Mouse (Mus musculus): Measurements from ENCODE around the gene Nrcam.
"Not testable (repeated sequence)": the region's sequence is repeated elsewhere in the genome, so short reads cannot be mapped to it uniquely, and the experiment has no call there.

Gene Nrcam

DNA sequence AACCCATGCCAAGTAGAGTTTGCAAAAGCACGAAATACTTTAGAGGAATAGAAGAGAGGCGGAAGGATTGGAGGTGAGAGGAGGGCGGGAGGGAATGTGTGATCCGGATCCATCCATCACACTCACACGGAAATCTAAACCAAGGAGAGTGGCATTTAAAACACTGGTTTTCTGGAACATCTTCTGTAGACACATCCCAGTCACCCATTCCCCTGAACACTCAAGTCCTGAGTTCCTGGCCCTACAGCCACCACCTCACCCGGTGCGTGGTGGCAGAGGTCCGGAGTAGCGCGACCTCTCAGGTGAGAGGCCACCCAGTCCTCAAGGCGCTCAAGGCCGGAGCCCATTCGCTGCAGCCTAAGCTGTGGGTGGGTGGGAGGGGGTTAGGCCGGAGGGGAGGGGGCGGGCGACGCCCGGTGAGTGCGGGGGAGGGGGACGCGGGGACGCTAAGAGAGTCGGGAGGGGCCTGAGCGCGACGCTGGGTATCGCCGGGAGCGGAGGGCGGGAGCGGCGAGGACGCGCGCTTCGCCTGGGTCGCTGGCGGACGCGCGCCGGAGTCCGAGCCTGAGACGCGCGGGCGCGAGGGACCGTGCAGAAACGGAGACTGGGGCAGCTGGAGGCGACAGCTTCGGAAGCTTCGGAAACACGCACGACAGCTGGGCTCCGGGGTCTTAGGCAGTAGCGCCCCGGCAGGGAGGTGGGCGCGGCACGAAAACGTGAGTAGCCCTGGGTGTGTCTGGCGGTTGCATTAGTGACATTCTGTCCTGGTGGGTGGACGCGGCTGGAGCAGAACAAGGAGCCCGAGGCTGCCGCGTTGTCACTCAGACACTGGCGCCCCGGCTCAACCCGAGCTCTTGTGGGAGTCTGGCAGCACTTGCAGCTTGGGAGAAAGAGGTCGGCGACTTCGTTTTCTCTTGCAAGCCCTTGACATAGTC lies at the start of gene Nrcam:
TSS of gene Nrcam (plus strand) at position 505 of the 935 bp plus-strand sequence.
- DNase-seq (ENCODE audit: low spot score in 2 of 2): peak; percentile 6 to 18

DNA sequence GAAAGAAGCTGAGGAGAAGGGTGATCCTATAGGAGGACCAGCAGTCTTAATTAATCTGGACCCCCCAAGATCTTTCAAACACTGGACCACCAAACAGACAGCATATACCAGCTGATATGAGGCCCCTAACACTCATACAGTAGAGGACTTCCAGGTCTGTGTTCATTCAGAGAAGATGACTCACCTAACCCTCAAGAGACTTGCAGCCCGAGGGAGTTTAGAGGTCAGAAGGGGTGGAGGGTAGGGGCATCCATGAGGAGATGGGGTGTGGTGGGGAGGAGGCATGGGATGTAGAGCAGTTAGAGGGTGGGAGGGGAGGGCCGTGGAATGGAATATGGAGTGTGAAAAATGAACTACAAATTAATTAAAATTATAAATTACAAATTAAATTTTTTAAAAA lies 48.5 kb upstream of the Nrcam start:
- not testable (repeated sequence) for DNase-seq (ENCODE audit: low spot score in 2 of 2)

DNA sequence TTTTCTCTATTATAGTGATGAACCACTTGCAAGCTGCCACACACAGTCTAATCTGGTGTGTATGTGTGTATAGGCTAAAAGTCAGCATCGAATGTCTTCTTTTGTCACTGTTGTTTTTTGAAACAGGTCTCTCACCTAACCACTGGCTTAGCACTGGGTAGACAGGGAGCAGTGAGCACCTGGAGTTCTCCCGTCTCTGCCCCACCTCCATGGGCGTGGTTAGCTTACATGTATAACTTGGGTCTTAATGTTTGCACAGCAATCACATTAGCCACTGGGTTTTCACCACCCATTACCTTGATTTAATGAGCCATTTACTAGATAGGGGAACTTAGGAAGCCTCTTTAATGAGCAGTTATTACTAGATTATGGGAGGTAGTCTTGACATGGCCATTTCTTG lies 47.2 kb upstream of the Nrcam start:
- DNase-seq (ENCODE audit: low spot score in 2 of 2): no peak

DNA sequence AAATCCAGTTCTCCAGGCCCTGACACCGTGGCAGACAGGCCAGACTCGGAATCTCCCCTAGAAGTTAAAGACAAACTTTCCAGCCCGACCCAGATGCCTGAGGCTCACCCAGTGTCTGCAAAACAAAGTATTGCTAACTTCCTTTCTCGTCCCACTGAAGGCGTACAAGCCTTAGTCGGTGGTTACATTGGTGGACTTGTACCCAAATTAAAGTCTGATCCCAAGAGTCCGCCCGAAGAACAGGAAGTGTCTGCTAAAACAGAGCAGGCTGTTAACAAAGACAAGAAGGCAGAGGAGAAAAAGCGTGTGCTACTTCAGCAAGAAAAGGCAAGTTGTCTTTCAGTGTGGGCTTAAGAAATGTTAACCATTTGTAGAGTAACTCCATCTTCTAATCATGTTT lies 45.3 kb upstream of the Nrcam start:
- no peak for DNase-seq (ENCODE audit: low spot score in 2 of 2)

DNA sequence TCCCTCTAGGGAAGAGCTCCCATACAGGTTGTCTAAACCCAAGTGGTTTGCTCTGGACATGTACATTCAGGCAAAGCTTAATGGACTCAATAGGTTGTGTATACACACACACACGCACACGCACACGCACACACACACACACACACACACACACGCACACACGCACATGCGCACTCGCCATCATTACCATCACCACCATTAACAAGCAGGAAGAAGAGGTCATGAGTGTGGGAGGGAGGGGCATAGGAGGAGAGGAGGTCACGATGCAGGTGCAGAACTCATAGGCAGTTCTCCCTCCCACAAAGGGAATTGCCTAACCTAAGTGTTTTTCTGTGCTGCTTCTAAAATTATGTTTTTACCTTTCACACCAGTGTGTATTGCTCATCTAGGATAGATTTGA lies 41.7 kb upstream of the Nrcam start:
- DNase-seq (ENCODE audit: low spot score in 2 of 2): no peak

DNA sequence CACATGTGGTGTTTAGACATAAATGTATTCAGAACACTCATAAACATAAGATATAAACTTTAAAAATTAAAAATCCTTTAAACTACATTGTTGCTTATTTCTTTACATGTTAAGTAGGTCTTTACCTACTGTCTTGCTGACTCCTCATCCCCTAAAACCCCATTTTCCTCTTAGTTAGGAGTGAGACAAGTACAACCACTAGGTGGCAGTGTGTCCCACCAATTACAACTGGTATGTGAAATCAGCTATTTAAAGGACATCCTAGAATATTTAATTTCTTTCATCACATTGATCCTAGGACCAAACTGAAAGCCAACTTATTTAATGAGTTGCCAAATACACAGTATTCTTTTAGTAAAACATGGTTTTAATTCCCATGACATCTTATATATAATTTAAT lies 36.4 kb upstream of the Nrcam start:
- peak in 1 of 2 experiments; percentile 9 for DNase-seq (ENCODE audit: low spot score in 2 of 2)

DNA sequence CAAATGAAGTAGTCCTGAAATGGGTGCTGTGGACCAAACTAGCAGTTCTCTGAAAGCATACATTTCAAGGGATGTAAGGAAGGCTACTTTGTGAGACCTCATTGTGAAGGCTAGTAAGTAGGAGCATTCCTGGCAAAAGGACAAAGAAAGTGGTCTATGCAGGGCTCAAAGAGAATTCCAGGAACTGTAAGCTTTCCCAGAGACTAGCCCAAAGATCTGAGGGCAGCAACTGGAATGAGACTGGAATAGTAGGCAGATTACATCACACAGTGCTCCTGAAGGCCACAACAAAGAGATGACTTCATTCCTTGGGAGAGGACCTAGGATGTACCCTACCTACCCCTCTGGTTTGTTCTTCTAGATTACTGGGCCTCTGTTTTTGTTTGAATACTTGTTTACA lies 27.9 kb upstream of the Nrcam start:
- DNase-seq (ENCODE audit: low spot score in 2 of 2): no peak

DNA sequence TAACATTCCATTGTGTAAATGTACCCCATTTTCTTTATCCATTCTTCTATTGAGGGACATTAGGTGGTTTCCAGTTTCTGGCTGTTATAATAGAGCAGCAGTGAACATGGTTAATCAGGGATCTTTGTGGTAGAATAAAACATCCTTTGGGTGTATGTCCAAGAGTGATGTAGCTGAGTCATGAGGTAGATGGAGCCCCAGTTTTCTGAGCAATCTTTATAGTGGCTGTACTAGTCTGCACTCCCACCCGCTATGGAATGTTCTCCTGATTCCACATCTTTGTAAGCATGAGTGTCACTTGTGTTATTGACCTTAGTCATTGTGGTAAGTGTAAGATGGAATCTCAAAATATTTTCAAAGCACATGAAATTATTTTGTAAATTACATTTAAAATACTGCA lies 24.7 kb upstream of the Nrcam start:
- DNase-seq (ENCODE audit: low spot score in 2 of 2): no peak

DNA sequence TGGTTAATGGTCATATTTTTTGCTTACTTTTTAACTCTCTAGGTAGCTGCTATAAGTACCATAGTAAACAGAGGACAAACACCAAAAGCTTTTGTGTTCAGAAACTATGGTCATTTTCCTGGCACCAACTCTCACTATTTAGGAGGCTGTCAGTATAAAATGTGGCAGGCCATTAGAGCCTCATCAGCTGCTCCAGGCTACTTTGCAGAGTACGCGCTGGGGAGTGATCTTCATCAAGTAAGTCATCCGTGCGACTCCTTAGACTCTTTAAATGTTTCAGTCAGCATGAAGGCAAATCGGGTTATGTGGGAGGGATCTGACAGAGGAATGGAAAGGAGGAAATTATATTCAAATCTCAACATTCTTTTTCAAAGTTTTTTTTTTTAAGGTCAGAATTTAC lies 23.8 kb upstream of the Nrcam start:
- no peak for DNase-seq (ENCODE audit: low spot score in 2 of 2)

DNA sequence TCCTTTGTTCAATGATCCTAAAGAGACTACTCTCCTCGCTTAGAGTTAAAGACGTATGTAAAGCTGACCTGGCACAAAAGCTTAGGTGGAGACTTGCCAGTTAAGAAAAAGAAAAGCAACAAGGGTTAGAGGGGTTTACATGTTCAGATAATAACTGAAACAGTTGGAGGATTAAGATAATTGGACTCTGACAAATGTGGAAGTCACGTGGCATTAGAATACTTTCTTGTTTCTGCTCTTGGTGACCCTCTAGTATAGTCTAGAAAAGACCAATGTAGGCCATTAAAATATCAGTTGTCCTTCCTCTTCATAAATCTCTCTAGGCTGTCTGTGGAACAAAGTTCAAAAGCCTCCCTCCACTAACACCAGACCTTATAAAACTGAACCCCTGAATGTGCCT lies 20.5 kb upstream of the Nrcam start:
- no peak for DNase-seq (ENCODE audit: low spot score in 2 of 2)

DNA sequence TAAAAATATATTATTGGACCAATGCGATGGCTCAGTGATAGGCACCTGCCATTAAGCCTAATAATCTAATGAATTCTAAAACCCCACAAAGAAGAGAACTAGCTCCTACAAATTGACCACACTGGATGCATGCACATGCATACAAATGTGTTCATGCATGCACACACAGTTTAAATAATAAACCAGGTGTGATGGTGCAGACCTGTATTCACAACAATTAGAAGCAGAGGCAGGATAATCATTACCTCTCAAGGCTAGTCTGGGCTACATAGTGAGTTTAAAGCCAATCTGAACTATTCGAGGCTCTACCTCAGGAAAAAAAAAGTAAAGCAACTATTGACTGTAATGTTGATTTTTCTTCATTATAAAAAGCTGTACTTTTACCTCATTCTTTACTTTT lies 13.5 kb upstream of the Nrcam start:
- DNase-seq (ENCODE audit: low spot score in 2 of 2): no peak

DNA sequence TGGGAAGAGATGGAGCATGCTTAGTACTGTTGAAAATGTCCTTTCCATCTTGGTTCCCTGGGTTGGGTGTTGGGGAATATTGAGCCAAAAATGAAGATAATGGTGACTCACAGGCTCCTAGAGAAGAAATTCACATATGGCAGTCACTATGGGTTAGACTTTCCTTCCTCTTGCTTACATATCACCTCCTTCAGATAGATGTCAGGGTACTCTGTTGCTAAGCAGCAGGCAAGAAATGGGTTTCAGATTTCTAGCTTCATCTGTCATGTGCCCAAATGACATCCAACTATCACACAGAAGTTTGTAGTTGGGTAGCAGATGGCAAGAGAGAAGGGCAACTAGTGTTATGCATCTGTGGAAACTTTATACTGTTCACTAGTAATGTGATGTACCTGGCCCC lies 3.6 kb upstream of the Nrcam start:
- DNase-seq (ENCODE audit: low spot score in 2 of 2): no peak

DNA sequence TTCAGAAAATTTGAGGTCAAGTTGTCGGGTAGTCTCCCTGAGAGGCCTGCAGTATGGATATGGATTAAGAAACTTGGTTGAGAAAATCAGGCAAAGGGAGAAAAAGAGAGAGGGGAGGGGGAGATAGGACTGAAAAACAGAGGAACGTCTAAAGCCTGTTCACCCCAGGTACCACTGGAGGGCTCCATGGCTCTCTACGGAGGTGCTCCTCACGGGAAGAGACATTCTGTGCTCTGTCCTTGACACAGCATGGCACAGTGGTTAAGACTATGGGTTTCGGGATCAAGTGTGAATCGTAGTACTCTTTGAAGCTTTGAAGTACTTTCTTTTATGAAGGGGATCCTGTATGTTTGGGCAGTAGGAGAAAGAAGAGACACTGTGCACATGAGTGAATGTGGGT lies 1.2 kb upstream of the Nrcam start:
- DNase-seq (ENCODE audit: low spot score in 2 of 2): no peak

DNA sequence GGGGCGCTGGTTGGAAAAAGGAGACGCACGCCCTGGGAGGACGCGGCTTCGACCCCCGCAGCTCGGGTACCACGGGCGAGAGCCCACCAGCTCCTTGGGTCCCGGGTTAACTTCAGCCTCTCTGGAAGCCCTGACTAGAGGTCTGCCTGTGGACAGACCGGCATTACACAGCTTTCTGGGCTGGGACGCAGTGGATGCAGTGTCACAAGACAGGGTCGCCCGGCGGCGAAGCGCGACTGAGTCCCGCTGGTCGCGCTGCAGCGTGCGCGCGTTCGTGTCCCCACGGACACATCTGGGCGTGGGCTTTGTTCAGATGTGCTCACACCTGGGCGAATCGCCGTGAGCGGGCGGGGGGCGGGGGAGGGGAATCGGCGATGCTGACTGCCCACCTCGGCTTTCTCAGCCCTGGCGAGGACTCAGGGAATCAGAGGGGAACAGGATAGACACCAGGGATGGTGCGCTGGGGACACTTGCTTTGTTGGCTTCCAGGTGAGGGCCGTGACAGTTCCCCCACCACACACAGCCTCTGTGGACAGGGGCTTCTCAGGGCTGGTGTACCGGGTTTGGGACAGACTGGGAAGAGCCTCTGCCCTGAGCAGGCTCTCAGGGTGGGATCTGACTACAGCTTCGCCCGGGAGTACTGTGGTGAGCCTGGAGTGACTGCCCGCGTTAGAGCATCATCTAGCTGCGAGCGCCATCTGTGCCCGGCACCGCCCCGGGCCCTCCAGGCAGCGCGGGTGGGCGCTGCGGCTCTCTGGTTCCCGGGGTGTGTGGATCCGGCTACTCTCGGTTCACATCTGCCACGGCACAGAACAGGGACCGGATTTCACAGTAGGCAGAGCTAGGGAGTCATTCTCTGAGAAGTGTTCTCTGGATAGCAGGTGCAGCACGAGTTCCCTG lies 881 bp downstream of the Nrcam start:
- no peak for DNase-seq (ENCODE audit: low spot score in 2 of 2)

DNA sequence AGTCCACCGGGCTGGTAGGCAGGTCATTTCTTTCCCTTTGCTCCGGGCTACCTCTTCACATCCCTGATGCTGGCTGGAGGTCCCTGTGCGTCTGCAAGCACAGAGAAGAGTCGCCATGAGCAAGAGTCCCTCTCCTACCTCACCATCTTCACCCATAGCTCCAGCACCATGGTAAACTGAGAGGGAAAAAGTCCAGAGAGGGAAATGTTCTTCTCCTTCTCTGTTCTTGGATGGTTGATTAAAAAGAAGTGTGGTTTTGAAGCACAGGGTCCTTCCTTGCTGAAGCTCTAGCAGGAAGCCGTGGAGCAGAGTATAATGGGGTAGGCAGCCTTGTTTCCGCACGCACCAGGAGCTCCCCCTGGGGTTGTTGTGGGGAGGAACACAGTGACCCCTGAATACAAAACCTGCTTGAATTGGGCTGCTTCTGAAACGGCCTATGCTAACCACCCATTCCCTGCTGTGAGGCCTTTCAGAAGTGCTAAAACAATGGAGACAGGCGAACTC lies 1.6 kb downstream of the Nrcam start:
- no peak for DNase-seq (ENCODE audit: low spot score in 2 of 2)

DNA sequence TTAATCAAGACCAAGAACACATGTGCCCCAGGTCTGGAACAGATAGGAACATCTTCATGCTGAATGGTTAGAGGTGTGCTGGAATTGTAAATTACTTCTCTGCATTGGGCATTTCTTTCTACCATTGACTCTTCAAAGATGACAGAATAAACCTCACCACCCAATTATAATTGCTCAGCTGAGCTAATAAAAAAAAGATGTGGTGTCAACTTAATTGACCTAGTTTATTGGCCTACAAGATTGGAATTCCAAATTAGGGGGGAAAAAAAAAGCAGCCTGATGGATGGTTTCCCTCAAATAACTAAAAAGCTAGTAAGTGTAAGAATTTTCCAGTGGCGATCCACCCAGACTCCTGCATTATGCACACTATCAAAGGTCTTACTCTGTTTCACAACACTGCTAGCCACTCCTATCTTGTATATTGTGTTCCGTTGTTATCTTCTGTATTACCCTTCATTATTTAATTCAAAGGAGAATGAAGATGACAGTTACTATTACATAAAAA lies 8.5 kb downstream of the Nrcam start:
- DNase-seq (ENCODE audit: low spot score in 2 of 2): no peak

DNA sequence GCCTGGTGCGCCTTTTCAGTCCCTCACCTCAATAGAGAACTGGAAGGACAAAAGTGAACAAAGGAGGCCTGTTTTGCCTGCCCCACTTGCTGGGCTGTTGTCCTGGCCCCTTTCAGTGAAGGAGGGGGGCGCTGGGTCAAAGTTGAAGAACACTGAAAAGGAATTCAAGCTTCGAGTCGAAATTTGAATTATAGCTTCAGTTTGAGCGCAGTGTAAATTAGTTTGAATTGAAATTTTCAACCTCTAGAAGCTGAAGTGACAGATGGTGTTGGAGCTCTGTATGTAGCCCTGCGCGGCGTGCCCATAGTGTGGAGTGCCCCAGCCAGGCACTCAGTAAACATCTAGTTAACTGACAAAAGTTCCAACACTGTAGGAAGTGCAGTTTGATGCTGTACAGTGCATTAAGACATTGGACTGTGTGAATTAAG lies 9.5 kb downstream of the Nrcam start:
- DNase-seq (ENCODE audit: low spot score in 2 of 2): no peak

DNA sequence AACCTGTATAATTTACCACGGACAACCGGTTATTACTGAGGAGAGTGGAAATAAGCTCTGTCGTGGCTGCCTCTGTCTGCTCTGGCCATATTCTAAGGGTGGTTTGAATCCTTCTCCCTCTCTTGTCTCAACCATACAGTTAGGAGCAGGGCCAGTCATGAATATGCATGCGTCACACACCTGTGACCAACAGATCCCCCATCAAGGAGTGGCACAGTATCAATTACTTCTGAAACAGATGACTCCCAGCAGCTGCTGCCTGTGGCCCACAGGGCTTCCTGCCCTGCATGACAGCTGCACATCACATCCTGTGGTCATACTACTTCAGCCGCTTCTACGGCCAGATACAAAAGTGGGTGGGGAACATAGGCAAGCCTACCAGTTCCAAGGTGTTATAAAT lies 15.4 kb downstream of the Nrcam start:
- no peak for DNase-seq (ENCODE audit: low spot score in 2 of 2)

DNA sequence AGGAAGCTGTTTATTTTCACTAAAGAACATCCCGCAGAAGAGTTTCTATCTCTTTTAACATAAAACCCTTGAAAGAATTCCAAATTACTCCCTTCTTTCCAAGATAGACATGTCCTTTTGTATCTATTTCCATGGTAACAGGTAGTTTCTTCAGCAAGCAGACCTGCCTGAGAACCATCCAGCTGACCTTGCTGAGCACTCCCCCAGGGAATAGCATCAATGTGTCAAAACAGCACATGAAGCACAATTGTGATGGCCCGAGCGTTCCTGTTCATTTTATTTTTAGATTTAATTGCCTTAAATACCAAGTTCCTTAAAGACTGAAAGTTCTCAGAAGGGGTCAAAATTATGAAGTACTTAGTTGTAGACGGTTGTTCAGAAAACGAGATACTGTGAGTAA lies 16.6 kb downstream of the Nrcam start:
- DNase-seq (ENCODE audit: low spot score in 2 of 2): no peak

DNA sequence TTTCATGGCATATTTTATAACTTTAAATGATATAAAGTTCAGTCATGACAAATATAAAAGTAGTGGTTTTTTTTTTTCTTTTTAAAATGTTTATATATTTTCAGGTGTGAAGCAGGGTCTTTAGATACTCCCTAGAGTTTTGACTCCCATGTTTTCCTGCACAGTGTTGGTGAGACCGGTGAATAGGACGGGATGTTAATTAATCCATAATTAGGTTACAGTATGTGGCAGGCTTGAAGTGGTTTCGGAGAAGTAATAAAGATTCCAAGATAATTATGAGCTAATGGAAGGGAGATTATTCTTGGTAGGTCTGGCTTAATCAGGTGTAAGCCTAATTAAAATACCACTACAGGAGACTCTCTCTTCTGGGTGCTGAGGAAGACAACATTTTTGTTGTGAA lies 17.5 kb downstream of the Nrcam start:
- no peak for DNase-seq (ENCODE audit: low spot score in 2 of 2)

DNA sequence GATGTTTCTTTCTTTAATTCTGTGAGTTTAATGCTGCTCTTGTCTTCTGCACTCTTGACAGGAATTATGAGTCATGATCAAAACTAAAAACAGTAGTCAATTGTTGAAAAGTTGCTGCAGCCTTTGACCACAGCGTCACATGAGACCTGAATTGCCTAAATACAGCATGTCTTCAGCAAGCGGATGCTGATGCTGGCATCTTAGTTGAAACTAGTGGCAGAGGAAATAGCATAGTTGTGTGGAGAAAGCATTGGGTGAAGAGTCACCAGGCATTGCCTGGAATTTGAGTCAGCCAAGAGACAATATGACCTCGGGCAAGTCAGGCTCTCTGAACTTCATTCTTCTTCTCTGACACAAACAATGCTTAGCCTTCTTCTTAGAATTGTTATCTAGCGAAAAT lies 26.4 kb downstream of the Nrcam start:
- DNase-seq (ENCODE audit: low spot score in 2 of 2): no peak

DNA sequence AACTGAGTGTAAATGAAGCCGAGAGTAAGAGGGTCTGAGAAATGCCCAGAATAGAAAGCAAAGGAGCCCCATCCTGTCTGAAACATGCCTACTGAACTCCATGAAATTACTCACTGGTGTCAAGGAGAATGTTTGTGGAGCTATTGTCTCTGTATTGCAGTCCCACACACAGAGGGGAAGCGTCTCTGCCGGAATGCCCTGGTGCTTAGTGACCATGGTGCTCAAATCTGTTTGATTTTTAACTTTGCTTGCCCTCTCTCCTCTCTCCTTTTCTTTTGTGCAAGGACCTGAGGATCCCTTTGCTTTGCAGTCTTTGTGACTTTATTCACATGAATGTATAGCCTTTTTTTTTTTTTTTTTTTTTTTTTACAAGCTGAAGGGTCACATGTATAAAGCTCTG lies 28.8 kb downstream of the Nrcam start:
- no peak for DNase-seq (ENCODE audit: low spot score in 2 of 2)
